Mouse (Mus musculus) mesoderm, embryonic 11.5 days (tissue): ENCODE results near the gene Olfr279.

Experiments
- DNase-seq: peaks from one replicate; pipeline ENCODE4 v3.0.0-alpha.2; 2012; ENCODE audit warnings: low read depth, low spot score

Gene Olfr279

DNA sequence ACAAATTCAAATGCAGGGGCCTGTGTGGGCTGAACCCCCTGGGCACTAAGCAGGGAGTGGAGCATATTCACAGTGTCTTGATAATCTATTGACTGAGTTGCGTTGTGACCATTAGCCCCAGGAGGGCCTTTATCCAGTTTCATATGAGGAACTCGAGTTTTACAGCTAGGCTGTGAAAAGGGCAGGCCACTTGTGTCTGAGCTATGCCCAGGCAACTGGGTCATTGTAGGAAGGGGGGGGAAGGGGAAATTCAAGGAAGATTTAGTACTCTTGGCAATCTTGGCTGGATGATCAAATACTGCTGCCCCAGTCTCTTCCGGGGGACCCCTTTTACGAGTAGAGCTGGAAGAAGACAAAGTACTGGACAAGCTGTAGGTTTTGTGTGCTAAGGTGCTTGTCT, 51.1 kb downstream of the Olfr279 start:
- DNase-seq: no peak

DNA sequence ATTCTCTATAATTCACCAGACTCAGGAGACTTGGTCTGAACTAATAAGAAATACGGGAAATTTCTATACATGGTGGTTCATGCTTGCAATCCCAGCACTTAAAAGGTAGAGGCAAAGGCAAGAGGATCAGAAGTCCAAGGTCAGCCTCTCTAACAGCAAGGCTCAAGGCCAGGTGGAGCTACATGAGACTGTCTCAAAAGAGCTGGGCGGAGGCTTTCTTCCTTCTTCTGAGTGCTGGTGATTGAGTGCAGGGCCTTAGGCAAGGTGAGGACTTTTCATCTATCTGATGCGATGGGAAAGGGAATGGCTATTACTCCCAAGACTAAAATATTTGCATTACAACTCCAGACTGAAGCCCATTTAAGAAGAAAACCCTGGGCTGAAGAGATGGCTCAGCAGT, 52.9 kb downstream of the Olfr279 start:
- no peak for DNase-seq

DNA sequence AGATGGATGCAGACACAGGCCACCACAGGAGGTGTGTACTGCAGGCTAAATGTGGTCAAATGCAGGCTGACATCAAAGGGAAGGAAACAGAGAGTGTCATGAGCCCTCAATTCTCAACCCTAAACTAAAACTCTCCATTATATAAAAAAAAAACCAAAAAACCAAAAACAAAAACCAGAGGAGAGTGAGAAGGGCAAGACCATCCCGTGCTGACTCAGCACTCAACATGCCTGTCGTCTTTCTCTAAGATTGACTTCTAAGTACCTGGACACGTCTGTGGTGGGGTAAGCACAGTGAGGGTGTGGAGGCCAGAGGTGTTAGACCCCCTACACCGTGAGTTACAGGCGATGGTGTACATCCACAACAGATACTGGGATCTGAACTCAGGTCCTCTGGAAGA, 54.6 kb downstream of the Olfr279 start:
- DNase-seq: no peak
